Mouse (Mus musculus) gastrocnemius, postnatal 4 days (tissue): ENCODE measurements around the gene Gm4553. TPM values are rescaled to one million over a fixed set of nuclear protein-coding genes. Genes with fewer than 3 reads are reported as not detected.
"Not testable (repeated sequence)": the region's sequence is repeated elsewhere in the genome, so short reads cannot be mapped to it uniquely, and the experiment has no call there.

Experiments
- DNase-seq, 2 experiments: peaks; one replicate each; pipeline ENCODE4 v3.0.0; 2021 to 2022; ENCODE audit warnings: low spot score in 2 of 2, mixed read lengths in 2 of 2
- long read RNA-seq, 2 experiments: library from polyadenylated mRNA; stranded (forward); transcript quantifications; one replicate each; pipeline ENCODE4 v2.0.0; 2021
- total RNA-seq, 2 experiments: library from RNA; stranded (reverse); gene quantifications; 2 replicates each; pipeline ENCODE4 v1.2.3; 2021

Gene Gm4553
- total RNA-seq = not detected
- long read RNA-seq, experiment 1, partial matches to known transcripts = 0 of 4 reads
- long read RNA-seq, experiment 1, other reads (novel, unspliced or antisense) = 0 of 4 reads
- long read RNA-seq, experiment 2 = 0 reads

GRCm38 (mm10) chr7:142165639-142166038 is at the start of gene Gm4553:
Gm4553 (minus strand) TSS chr7:142165739.
- not testable (repeated sequence) for DNase-seq

DNA sequence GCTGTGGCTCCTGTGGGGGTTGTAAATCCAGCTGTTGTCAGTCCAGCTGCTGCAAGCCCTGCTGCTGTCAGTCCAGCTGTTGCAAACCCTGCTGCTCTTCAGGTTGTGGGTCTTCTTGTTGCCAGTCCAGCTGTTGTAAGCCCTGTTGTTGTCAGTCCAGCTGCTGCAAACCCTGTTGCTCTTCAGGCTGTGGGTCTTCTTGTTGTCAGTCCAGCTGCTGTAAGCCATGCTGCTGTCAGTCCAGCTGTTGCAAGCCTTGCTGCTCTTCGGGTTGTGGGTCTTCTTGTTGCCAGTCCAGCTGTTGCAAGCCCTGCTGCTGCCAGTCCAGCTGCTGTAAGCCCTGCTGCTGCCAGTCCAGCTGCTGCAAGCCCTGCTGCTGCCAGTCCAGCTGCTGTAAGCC is 46.6 kb upstream of the Gm4553 start:
- DNase-seq = not testable (repeated sequence)

GRCm38 (mm10) chr7:142211559-142211958 is 46.0 kb upstream of the Gm4553 start, which contains the start of gene Gm7579:
Gm7579 (plus strand) TSS chr7:142211859.
- no peak for DNase-seq

- DNase-seq = not testable (repeated sequence)
Measured at GRCm38 (mm10) chr7:142206891-142207290, 41.4 kb upstream of the Gm4553 start.

DNA sequence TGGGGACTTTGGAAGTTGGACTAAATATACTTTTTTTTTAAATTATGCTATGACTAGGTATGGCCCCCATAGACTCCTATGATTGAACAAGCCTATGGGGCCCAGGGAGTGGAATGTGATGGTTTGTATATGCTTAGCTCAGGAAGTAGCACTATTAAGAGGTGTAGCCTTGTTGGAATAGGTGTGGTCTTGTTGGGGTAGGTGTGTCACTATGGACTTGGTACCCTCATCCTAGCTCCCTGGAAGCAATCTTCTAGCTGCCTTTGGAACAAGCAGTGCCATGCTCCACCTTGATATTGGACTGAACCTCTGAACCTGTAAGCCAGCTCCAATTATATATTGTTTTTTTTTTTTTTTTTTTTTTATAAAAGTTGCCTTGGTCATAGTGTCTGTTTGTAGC is 39.9 kb upstream of the Gm4553 start:
- DNase-seq = no peak

DNA sequence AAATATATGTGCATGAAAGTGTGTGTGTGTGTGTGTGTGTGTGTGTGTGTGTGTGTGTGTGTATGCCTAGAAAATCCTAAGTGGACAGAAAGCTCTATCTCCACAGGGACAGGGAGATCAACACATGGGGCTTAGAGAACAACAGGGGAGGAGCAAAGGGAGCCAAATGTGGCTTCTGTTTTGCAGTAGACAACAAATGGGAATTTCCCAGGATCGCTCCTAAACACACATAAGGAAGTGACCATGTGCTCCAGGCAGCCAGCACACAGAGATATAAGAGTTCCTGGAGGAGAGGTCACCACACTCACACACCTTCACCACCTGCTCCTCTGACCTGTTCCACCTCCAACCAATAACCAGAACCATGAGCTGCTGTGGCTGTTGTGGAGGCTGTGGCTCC is 35.5 kb upstream of the Gm4553 start, which contains the start of gene Krtap5-3:
Krtap5-3 (plus strand) TSS at position 301 of the 400 bp plus-strand sequence.
- no peak for DNase-seq

- DNase-seq = no peak
Measured at GRCm38 (mm10) chr7:142198748-142199147, 33.2 kb upstream of the Gm4553 start.

GRCm38 (mm10) chr7:142190289-142190688 is 24.8 kb upstream of the Gm4553 start, which contains the start of gene Gm10153:
Gm10153 (minus strand) TSS chr7:142190389.
- DNase-seq = no peak

- no peak for DNase-seq
Measured at GRCm38 (mm10) chr7:142188156-142188555, 22.6 kb upstream of the Gm4553 start.

DNA sequence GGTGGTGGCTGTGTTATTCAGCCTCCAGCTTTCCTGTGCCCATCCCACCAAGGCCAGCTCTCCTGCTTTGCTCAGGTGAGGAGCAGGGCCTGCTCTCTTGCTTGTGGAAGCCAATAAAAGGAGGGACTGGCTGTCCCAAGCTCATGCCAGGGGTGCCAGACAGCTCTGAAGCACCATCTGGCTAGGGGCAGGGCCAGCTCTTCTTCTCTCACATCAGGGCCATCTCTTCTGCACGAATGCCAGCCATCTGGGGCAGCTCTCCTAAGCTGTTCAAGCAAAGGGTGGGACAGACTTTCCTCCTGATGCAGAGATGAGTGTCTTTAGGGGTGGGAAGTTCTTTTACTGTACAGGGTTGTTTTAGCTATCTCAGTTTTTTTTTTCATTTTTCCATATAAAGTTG is 15.5 kb upstream of the Gm4553 start:
- no peak for DNase-seq

DNA sequence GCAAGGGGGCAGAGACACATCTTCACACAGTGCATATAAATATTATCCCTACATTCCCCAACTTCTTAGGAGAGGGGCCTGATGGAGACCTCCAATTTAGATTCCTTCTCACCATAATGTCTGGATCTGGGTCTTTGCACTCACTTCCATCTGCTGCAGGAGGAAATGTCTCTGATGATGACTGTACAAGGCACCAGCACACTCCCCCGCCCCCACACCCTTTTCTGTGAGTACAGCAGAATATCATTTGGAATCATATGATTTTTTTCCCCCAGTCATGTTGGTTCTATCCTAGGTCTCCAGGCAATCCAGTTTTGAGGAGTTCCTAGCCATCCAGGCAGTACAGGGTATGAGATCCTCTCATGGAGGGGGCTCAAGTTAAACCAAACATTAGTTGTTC is 13.1 kb upstream of the Gm4553 start:
- no peak for DNase-seq

- not testable (repeated sequence) for DNase-seq
Measured at GRCm38 (mm10) chr7:142175905-142176304, 10.4 kb upstream of the Gm4553 start, which contains the start of gene Krtap5-2. Krtap5-2 (minus strand) TSS chr7:142176005.

DNA sequence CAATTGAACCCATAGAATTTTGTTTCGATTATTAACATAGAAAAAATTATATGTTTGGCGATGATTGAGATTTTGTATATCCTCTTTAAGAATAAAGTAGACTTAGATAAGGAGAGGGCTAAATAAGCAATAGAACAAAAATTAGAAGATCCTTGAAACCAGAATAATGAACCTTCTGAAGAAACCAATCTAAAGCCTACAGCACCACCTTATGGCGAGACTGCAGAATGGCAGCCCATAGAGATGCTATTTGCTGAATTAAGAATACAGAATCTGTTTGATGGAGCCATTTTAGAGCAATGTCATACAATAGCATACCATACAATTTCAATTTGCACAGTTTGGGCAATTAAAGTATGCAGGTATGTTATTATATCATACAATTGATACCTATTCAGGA is 4.3 kb upstream of the Gm4553 start:
- DNase-seq = no peak

DNA sequence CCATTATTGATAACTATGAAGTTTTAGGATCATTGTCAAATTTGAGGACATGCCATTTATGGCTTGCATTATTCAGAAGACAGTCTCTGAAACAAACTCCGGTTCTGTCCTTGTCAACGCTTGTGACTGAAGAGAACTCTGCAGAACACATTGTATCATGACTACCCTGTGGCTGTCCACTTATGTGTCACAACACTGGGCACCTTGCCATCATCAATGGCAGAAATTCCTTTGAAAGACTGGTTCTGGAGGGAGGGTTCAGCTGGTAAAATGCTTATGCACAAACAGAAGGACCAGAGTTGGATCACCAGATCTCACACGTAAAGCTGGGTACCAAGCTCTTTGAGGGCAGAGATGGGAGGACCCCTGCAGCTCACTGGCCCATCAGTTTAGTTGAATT is 6.2 kb downstream of the Gm4553 start:
- DNase-seq = no peak

DNA sequence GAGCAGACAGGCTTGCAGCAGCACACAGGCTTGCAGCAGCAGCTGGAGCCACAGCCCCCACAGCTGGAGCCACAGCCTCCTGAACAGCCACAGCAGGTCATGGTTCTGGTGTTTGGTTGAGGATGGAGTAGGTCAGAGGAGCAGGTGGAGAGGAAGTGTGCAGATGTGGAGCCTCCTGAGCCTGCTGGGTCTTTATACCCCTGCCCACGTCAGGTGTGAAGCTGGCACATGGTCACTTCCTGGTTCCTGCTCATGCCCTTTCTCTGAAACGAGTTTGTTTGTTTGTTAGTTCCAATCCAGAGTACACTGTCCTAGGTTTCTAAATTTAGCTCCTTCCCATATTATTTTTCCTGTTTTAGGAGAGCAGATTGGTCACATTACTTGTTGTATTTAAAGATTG is 8.5 kb downstream of the Gm4553 start, which contains the start of gene Gm29735:
Gm29735 (minus strand) TSS at position 101 of the 400 bp plus-strand sequence.
- not testable (repeated sequence) for DNase-seq

DNA sequence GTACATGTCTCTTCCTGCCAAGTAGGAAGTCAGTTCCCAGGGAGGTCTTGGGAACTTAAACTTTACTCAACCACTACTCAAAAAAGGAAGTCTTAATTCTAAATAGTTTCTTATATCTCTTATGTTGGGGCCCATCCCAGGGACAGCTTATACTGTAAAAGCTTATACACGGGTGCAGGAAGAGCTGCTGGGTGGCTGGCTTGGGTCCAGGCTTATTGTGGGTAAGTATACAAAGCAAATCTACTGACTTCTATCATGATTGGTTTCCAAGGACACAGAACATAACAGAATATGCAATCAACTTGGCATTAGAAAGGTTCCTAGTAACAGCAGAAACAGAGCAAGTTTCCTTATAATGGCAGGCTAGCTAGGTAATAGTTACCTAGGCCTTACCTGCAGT is 10.2 kb downstream of the Gm4553 start:
- no peak for DNase-seq

GRCm38 (mm10) chr7:142152191-142152590 is 13.3 kb downstream of the Gm4553 start:
- DNase-seq = no peak

- DNase-seq = no peak
Measured at GRCm38 (mm10) chr7:142148633-142149032, 16.9 kb downstream of the Gm4553 start.

DNA sequence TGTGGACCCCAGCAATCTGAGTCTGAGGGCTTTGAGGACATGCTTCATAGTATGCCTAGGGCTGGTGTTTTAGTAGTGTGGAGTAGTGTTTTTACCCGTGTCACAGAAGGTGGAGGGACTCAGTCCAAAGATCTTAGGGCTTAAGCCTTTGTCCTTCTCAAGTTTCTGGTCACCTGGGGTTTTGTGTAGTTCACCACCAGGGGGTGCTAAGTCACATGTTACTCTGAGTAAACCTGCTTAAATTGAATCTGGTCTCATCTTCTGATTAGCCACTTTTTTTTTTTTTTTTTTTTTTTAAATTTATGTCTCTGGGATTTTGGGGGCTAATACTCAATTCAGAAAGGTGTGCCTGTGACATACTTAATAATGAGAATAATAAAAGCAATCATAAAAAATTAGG is 19.5 kb downstream of the Gm4553 start:
- peak in 1 of 2 experiments; percentile 32 for DNase-seq

DNA sequence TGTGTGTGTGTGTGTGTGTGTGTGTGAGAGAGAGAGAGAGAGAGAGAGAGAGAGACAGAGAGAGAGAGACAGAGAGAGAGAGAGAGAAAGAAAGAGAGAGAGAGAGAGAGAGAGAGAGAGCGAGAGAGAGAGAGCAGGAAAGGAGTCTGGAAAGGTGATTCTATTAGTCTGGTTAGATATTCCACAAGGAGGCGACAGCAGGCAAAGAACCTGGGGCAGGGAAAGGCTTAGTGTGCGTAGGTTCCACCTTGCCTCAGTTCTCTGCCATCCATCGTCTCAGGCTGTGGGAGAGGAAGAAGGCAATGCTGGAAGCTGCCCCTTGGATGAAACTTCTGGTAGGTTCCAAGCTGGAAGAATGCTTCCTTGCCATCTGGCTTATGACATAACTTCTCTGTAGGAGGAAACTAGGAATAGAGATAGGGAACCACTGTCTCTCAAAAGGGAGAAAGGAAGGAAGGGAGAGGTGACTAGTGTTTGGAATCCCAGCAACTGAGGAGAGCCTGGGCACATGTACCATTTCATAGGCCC is 20.1 kb downstream of the Gm4553 start:
- no peak for DNase-seq

- no peak for DNase-seq
Measured at GRCm38 (mm10) chr7:142144507-142144906, 21.0 kb downstream of the Gm4553 start, which contains the start of gene Gm45337. Gm45337 (minus strand) TSS chr7:142144607.

DNA sequence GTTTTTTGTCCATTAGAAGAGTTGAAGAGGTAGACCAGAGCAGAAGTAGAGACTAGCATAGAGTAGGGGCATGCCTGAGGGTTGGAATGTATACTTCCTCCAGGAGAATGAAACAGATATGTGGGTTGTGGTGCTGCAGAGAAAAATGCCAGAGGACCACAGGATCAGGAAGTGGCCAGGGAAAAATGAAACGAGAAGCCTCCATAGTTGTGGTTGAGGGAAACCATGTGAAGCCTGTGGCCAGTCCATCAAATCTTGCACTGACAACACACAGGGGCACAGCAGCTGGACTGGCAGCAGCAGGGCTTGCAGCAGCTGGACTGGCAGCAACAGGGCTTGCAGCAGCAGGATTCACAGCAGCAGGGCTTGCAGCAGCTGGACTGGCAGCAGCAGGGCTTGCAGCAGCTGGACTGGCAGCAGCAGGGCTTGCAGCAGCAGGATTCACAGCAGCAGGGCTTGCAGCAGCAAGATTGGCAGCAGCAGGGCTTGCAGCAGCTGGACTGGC is 22.0 kb downstream of the Gm4553 start:
- not testable (repeated sequence) for DNase-seq

GRCm38 (mm10) chr7:142140696-142141095 is 24.8 kb downstream of the Gm4553 start:
- DNase-seq = no peak
